Mouse (Mus musculus) kidney, postnatal 36 days (tissue): ENCODE data around the gene Snrnp40.
A peak's percentile ranks its signal among the peaks of the same experiment; 100 is the strongest.

ENCODE experiments used
- DNase-seq, 2 experiments: peaks; one replicate each; pipeline ENCODE4 v3.0.0; 2021 to 2022; ENCODE audit warnings: mixed read lengths in 2 of 2

The Snrnp40 gene

DNA sequence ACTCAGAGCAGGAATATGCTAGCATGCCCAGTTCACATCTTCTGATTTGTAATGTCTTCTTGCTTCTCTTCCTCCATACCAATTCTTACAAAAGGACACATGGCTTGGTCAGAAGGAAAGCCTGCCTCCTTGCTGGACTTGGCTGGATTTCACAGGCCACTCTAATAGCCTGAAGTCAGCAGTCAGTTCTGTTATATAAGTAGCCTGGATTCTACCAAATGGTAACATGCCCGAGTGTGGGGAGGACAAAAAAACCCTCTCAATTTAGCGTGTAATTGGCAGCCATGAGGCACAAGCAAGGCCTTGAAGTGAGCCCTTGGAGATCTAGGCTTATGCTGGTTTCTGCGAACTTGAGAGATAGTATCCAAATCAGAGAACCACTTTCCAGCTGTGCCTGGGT, 27.3 kb downstream of the Snrnp40 start:
- peak; percentile 28 to 66 for DNase-seq

DNA sequence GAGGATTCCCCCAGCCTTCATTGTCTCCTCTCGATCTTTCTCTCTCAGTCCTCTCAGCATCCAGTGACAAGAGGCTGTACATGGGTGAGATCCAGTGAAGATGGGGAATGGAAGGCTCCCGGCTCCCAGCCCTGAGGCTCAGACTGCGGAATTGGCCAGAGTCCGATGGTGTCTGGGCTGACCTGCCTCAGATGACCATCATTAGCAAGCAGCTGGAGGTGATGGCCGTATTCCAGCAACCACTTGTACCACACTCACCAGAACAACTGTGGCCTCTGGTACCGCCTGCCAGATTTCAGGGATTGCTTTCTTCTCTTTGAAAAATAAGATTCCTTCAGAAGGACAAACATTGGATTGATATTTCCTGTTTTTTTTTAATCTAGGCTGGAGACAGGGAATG, 29.6 kb downstream of the Snrnp40 start:
- DNase-seq: peak; percentile 90 to 93

DNA sequence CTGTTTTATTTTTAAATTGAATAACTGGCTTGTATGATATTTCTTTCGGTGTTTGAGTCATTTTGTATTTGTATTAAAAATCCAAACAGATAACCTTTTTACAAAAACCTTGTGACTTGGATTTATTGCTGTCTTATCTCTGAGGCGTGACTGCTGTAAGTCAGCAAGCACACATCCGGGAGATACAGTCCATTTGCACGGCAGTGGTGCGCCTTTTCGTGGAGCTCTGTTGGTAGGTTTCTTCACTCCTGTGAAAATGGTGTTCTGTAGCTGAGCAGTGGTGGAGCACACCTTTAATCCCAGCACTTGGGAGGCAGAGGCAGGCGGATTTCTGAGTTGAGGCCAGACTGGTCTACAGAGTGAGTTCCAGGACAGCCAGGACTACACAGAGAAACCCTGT, 30.0 kb downstream of the Snrnp40 start:
- DNase-seq: no peak

DNA sequence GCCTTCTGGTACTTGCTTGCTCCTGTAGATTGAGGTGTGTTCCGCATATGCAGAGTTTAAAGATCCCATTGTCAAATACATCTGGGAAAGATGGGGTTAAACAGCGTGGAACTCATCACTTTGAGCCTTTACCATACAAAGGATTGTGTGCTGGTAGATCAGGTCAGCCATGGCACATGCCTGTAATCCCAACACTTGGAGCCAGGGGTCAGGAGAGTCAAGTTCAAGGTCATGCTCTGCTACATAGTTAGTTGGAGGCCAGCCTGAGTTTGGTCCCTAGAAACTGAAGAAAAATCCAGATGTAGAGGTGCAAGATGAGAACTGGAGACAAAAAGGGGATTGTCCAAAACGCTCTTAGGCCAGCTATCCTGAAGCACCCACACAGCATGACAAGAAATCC, 31.3 kb downstream of the Snrnp40 start:
- DNase-seq: peak in 1 of 2 experiments; percentile 39
